Mouse (Mus musculus) midbrain, embryonic 12.5 days (tissue): ENCODE measurements at regions not wholly inside any gene's neighbourhood (a gene's known extent, or its start where the extent isn't known, plus 50 kb on each side); places are given as distances from the start of the nearest gene placed in this dataset.

Source experiments
- ATAC-seq: fragments of 200-750 bp; cut with Nextera tagmentation; 2 replicates; pipeline ENCODE4 v1.8.0; 2017; ENCODE audit warnings: low read depth, moderate TSS enrichment, moderate library complexity; ENCODE audit not compliant: low FRiP score
- H3K27ac ChIP-seq: fragments of 300-500 bp; sonication (generic); replicated peaks from 2 replicates; pipeline ENCODE4 v1.5.1; 2016; ENCODE audit warnings: mild to moderate bottlenecking
- H3K27me3 ChIP-seq: fragments of 300-500 bp; sonication (generic); 2 replicates; pipeline ENCODE4 v1.6.1; 2016; ENCODE audit warnings: mild to moderate bottlenecking
- H3K36me3 ChIP-seq: fragments of 300-500 bp; sonication (generic); 2 replicates; pipeline ENCODE4 v1.6.1; 2016
- H3K4me1 ChIP-seq: fragments of 300-500 bp; sonication (generic); 2 replicates; pipeline ENCODE4 v1.6.1; 2016
- H3K4me2 ChIP-seq: fragments of 300-500 bp; sonication (generic); replicated peaks from 2 replicates; pipeline ENCODE4 v1.6.1; 2016; ENCODE audit warnings: mild to moderate bottlenecking, moderate library complexity
- H3K4me3 ChIP-seq: fragments of 300-500 bp; sonication (generic); 2 replicates; pipeline ENCODE4 v1.5.1; 2016; ENCODE audit warnings: mild to moderate bottlenecking
- H3K9ac ChIP-seq: fragments of 300-500 bp; sonication (generic); replicated peaks from 2 replicates; pipeline ENCODE4 v1.6.1; 2016; ENCODE audit warnings: mild to moderate bottlenecking, moderate library complexity
- H3K9me3 ChIP-seq: fragments of 300-500 bp; sonication (generic); 2 replicates; pipeline ENCODE4 v1.6.1; 2016; ENCODE audit warnings: mild to moderate bottlenecking
- WGBS: fragments of 180-500 bp; shearing (Covaris S2); methylation state at CpG from one replicate; pipeline ENCODE4 v1.1.7; 2016; 5-methylcytosine and 5-hydroxymethylcytosine counted together

- no peak overlapping the region for H3K9ac ChIP-seq
- no peak overlapping the region for H3K4me3 ChIP-seq
- H3K27me3 ChIP-seq: no peaks in the 10 kb centered on the region
- 87% methylated on average over 3 of the region's 3 CpGs for WGBS
- no peaks in the 10 kb centered on the region for H3K36me3 ChIP-seq
- no peak overlapping the region for H3K27ac ChIP-seq
- no peak for ATAC-seq
- H3K9me3 ChIP-seq: no peaks in the 10 kb centered on the region
- H3K4me2 ChIP-seq: no peak overlapping the region
- 0 out of 2 replicates have a peak, but pooled peaks cover 3% of the 10 kb centered on the region for H3K4me1 ChIP-seq
Measured at GRCm38 (mm10) chr14:33804321-33804720, 119.1 kb upstream of the Gdf10 start.

DNA sequence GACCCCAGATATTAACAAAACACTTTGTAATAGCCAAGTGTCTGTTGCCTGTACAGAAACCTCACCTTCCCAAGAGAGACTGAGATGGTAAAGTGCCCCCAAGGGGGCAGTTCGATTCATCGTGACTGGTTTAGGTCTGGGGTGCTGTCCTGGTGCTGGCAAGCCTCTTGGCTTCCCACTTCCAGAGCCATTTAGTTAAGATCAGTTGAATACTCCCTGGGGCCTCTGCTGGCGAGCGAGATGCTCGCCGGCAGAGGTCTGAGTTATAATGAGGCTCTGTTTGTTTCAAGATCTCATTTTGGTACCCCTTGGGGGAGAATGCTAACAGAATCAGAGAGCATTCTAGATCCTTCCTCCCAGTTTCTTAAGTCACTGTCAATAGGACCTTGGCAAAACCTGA, 118.7 kb upstream of the Gdf10 start:
- no peak for ATAC-seq
- Histone ChIP-seq H3K4me1 (0 out of 2 replicates have a peak, but pooled peaks cover 3% of the 10 kb centered on the region), H3K27ac (no peak overlapping the region), H3K27me3 (no peaks in the 10 kb centered on the region), H3K9ac (no peak overlapping the region), H3K4me3 (no peak overlapping the region), H3K4me2 (no peak overlapping the region), H3K36me3 (no peaks in the 10 kb centered on the region), H3K9me3 (no peaks in the 10 kb centered on the region)
- WGBS: 68% methylated on average over 6 of the region's 6 CpGs

GRCm38 (mm10) chr14:33807196-33807595, 116.2 kb upstream of the Gdf10 start:
- Histone ChIP-seq H3K4me2 (no peak overlapping the region), H3K9ac (no peak overlapping the region), H3K9me3 (no peaks in the 10 kb centered on the region), H3K27ac (no peak overlapping the region), H3K36me3 (no peaks in the 10 kb centered on the region), H3K4me3 (no peak overlapping the region), H3K4me1 (0 out of 2 replicates have a peak, but pooled peaks cover 3% of the 10 kb centered on the region), H3K27me3 (no peaks in the 10 kb centered on the region)
- no peak for ATAC-seq
- 72% methylated on average over 7 of the region's 7 CpGs for WGBS

DNA sequence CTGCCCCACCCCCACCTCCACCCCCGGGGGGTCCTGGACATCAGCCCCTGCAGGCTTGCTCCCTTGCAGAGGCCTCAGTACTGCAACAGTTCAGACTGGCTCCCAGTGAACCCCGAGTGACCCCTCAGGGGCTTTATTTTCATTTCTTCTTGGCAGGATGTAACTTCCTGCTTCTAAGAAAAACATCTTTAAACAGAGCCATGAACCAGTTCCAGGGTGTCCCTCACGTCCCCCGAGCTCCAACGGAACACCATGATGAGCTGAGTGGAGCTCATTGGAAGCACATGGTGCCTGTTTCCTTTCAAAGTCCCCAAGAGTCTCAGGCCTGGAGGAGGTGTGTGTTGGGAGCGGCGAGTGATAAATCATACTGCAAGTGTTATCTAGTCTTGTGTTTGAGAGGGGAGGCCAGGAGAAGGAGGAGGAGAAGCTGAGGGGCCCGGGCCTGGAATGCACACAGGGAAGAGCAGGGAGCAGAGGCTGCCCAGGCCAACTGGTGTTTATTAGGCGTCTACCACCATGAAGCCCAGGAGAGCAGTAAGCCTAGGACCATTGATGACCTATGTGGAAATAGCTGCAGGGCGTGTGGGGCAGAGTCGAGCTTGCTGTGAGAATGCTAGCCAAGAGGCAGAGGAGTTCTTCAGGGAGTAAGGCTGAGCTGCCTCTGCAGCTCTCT, 114.7 kb upstream of the Gdf10 start:
- H3K4me2 ChIP-seq: no peak overlapping the region
- H3K27ac ChIP-seq: no peak overlapping the region
- no peak for ATAC-seq
- H3K4me1 ChIP-seq: 0 out of 2 replicates have a peak, but pooled peaks cover 3% of the 10 kb centered on the region
- 78% methylated on average over 11 of the region's 11 CpGs for WGBS
- H3K36me3 ChIP-seq: no peaks in the 10 kb centered on the region
- no peaks in the 10 kb centered on the region for H3K27me3 ChIP-seq
- no peaks in the 10 kb centered on the region for H3K9me3 ChIP-seq
- no peak overlapping the region for H3K9ac ChIP-seq
- H3K4me3 ChIP-seq: no peak overlapping the region

- no peaks in the 10 kb centered on the region for H3K9me3 ChIP-seq
- 72% methylated on average over 4 of the region's 4 CpGs for WGBS
- H3K4me2 ChIP-seq: no peak overlapping the region
- ATAC-seq: no peak
- H3K9ac ChIP-seq: no peak overlapping the region
- no peaks in the 10 kb centered on the region for H3K36me3 ChIP-seq
- H3K27me3 ChIP-seq: no peaks in the 10 kb centered on the region
- 0 out of 2 replicates have a peak, but pooled peaks cover 3% of the 10 kb centered on the region for H3K4me1 ChIP-seq
- H3K27ac ChIP-seq: no peak overlapping the region
- no peak overlapping the region for H3K4me3 ChIP-seq
Measured at GRCm38 (mm10) chr14:33810584-33810983, 112.8 kb upstream of the Gdf10 start.

- Histone ChIP-seq H3K4me3 (no peak overlapping the region), H3K9me3 (no peaks in the 10 kb centered on the region), H3K4me2 (no peak overlapping the region), H3K27me3 (no peaks in the 10 kb centered on the region), H3K4me1 (0 out of 2 replicates have a peak, but pooled peaks cover 3% of the 10 kb centered on the region), H3K27ac (no peak overlapping the region), H3K9ac (no peak overlapping the region), H3K36me3 (no peaks in the 10 kb centered on the region)
- no peak for ATAC-seq
- WGBS: 56% methylated on average over 3 of the region's 3 CpGs
Measured at GRCm38 (mm10) chr14:33811241-33811640, 112.1 kb upstream of the Gdf10 start.

- H3K4me1 ChIP-seq: no peaks in the 10 kb centered on the region
- H3K4me3 ChIP-seq: no peak overlapping the region
- H3K27ac ChIP-seq: no peak overlapping the region
- no peak overlapping the region for H3K4me2 ChIP-seq
- H3K27me3 ChIP-seq: no peaks in the 10 kb centered on the region
- H3K9me3 ChIP-seq: no peaks in the 10 kb centered on the region
- no peak for ATAC-seq
- H3K36me3 ChIP-seq: no peaks in the 10 kb centered on the region
- no peak overlapping the region for H3K9ac ChIP-seq
- 88% methylated on average over 8 of the region's 8 CpGs for WGBS
Measured at GRCm38 (mm10) chr14:33812266-33812665, 111.1 kb upstream of the Gdf10 start.

DNA sequence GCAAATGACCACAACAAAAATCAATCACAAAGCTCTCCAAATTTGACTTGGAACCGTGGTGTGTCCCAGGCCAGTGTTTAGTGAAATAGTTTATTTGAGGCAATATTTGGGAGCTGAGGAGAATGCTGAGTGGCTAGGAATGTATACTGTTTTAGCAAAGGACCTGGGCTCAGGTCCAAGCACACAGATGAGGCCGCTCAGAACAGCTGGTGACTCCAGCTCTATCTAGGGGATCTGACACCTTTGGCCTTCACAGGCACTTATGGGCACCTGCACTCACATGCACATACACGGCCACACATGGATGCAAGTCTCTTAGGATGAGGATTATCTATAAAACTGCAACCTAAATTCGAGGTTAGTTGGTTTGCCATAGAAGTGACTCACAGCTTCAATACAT, 110.6 kb upstream of the Gdf10 start:
- Histone ChIP-seq H3K4me3 (no peak overlapping the region), H3K4me2 (no peak overlapping the region), H3K36me3 (no peaks in the 10 kb centered on the region), H3K27me3 (no peaks in the 10 kb centered on the region), H3K4me1 (no peaks in the 10 kb centered on the region), H3K9me3 (no peaks in the 10 kb centered on the region), H3K27ac (no peak overlapping the region), H3K9ac (no peak overlapping the region)
- 90% methylated on average over 4 of the region's 4 CpGs for WGBS
- no peak for ATAC-seq

DNA sequence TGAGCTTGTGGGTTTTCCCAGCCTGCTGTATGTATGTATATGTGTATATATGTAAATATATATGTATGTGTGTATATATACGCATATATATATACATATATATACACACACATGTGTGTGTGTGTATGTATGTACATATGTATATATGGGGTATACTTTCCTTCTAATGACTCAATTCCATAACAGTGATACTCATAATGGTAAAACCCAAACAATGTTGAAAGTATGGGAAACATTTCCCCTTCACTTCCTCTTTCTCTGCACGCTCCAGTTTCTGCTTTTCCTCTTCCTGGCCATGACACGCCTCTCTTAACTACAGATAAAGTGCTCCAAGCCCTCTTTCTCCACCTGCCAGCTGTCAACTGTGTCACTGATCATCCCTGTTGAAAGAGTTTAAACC, 110.1 kb upstream of the Gdf10 start:
- no peak for ATAC-seq
- no peak overlapping the region for H3K4me3 ChIP-seq
- 85% methylated on average over 3 of the region's 3 CpGs for WGBS

GRCm38 (mm10) chr14:33814107-33814506, 109.3 kb upstream of the Gdf10 start:
- Histone ChIP-seq H3K27me3 (no peaks in the 10 kb centered on the region), H3K27ac (no peak overlapping the region), H3K36me3 (no peaks in the 10 kb centered on the region), H3K4me3 (no peak overlapping the region), H3K9ac (no peak overlapping the region), H3K4me1 (no peaks in the 10 kb centered on the region), H3K4me2 (no peak overlapping the region), H3K9me3 (no peaks in the 10 kb centered on the region)
- no peak for ATAC-seq
- 93% methylated on average over 1 of the region's 1 CpGs for WGBS

More for the DNA sequence above, 110.1 kb upstream of the Gdf10 start:
- Histone ChIP-seq H3K4me1 (no peaks in the 10 kb centered on the region), H3K9me3 (no peaks in the 10 kb centered on the region), H3K27ac (no peak overlapping the region), H3K27me3 (no peaks in the 10 kb centered on the region), H3K9ac (no peak overlapping the region), H3K4me2 (no peak overlapping the region), H3K36me3 (no peaks in the 10 kb centered on the region)

DNA sequence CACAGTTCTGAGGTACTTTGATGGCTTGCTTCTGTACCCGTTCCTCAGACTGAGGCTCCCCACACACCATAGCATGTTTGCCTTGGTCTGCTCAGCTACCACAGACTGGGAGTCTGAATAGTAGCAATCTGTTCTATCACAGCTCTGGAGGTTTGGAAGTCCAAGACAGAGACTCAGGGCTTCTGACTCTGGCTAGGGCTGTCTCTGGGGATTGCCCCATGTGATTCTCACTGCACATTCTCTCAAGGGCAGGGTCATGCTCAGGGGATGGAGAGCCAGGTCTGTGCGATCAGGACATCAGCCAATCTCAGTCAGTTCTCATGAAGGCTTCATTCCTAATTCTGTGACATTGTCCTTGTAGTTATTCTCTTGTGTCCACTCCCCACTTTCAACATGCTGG, 108.8 kb upstream of the Gdf10 start:
- Histone ChIP-seq H3K4me2 (no peak overlapping the region), H3K27ac (no peak overlapping the region)
- WGBS: 85% methylated on average over 2 of the region's 2 CpGs

GRCm38 (mm10) chr14:33820541-33821260, 102.7 kb upstream of the Gdf10 start:
- H3K9ac ChIP-seq: no peak overlapping the region

More for the DNA sequence above, 108.8 kb upstream of the Gdf10 start:
- no peak for ATAC-seq
- Histone ChIP-seq H3K9me3 (no peaks in the 10 kb centered on the region), H3K27me3 (no peaks in the 10 kb centered on the region), H3K36me3 (no peaks in the 10 kb centered on the region), H3K4me3 (no peak overlapping the region), H3K4me1 (no peaks in the 10 kb centered on the region), H3K9ac (no peak overlapping the region)

More at GRCm38 (mm10) chr14:33820541-33821260, 102.7 kb upstream of the Gdf10 start:
- no peaks in the 10 kb centered on the region for H3K27me3 ChIP-seq
- no peak overlapping the region for H3K4me2 ChIP-seq
- H3K4me3 ChIP-seq: no peak overlapping the region
- H3K36me3 ChIP-seq: no peaks in the 10 kb centered on the region
- H3K4me1 ChIP-seq: 0 out of 2 replicates have a peak, but pooled peaks cover 6% of the 10 kb centered on the region
- WGBS: 91% methylated on average over 14 of the region's 14 CpGs
- no peak for ATAC-seq
- H3K27ac ChIP-seq: no peak overlapping the region
- no peaks in the 10 kb centered on the region for H3K9me3 ChIP-seq
